Mouse (Mus musculus) cortical plate, adult 2 months (tissue): Measurements from ENCODE around the gene Slc4a10. TPM values are rescaled to one million over a fixed set of nuclear protein-coding genes. Genes with fewer than 3 reads are reported as not detected.

Experiments used
- H3K27ac ChIP-seq: fragments of 200-500 bp; 2 replicates; pipeline ENCODE4 v1.5.1; 2012; ENCODE audit warnings: low read length, control low read depth, inconsistent platforms; ENCODE audit not compliant: insufficient read depth
- H3K4me1 ChIP-seq: fragments of 200-500 bp; 2 replicates; pipeline ENCODE4 v1.6.1; 2011; ENCODE audit warnings: low read length; ENCODE audit not compliant: control insufficient read depth, insufficient read depth
- H3K4me3 ChIP-seq: fragments of 200-500 bp; 2 replicates; pipeline ENCODE4 v1.5.1; 2011; ENCODE audit warnings: mild to moderate bottlenecking, low read length, control low read depth; ENCODE audit not compliant: insufficient read depth
- CTCF ChIP-seq: fragments of 200-500 bp; IDR thresholded peaks from 2 replicates; pipeline ENCODE4 v1.5.1; 2011; ENCODE audit warnings: mild to moderate bottlenecking, control low read depth, low read length; ENCODE audit not compliant: insufficient read depth; ENCODE audit errors: extremely low read depth
- POLR2A ChIP-seq: fragments of 200-500 bp; IDR thresholded peaks from 2 replicates; pipeline ENCODE4 v1.6.1; 2011; ENCODE audit warnings: mild to moderate bottlenecking, low read length, control low read depth; ENCODE audit not compliant: insufficient read depth; ENCODE audit errors: extremely low read depth
- polyA plus RNA-seq: library from polyadenylated mRNA; depleted of rRNA; stranded (reverse); fragments of >200 nt; gene quantifications from 2 replicates; pipeline ENCODE4 v1.2.3, GENCODE M21; 2012; rRNA removed

The Slc4a10 gene
- polyA plus RNA-seq, 1 experiment = 112 TPM

GRCm38 (mm10) chr2:62360872-62361271 lies 314.6 kb downstream of the Slc4a10 start:
- H3K27ac ChIP-seq = 0 out of 2 replicates have a peak overlapping the region, but pooled peaks have one; percentile 36
- TF ChIP-seq POLR2A (no peak), CTCF (no peak)
- no peak overlapping the region for H3K4me3 ChIP-seq

GRCm38 (mm10) chr2:62361514-62361913 lies 315.3 kb downstream of the Slc4a10 start:
- TF ChIP-seq POLR2A = no peak
- no peak for TF ChIP-seq CTCF
- Histone ChIP-seq H3K4me1 (no peaks in the 10 kb centered on the region), H3K4me3 (no peak overlapping the region), H3K27ac (no peak overlapping the region)

More at GRCm38 (mm10) chr2:62360872-62361271, 314.6 kb downstream of the Slc4a10 start:
- H3K4me1 ChIP-seq = no peaks in the 10 kb centered on the region

GRCm38 (mm10) chr2:62362211-62362610 lies 315.9 kb downstream of the Slc4a10 start:
- TF ChIP-seq POLR2A (no peak), CTCF (no peak)
- Histone ChIP-seq H3K27ac (no peak overlapping the region), H3K4me1 (no peaks in the 10 kb centered on the region), H3K4me3 (no peak overlapping the region)

DNA sequence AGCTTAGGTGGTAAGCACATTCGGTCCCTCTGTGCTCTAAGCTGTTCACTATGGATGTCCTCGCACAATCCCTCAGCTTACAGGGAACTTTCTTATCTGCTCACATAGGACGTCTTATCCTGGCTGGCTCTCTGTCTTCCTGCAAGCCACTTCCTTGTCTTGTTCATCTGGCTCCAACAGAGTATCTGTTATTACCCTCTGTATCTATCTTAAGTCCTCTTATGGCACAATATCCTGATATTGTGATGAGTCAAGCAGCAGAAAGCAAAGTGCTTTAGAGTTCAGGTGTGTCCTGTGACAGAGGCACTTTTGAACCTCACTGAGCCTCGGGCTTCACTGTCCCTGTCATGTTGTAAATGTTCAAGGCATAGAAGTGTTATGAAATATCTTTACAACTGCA lies 317.3 kb downstream of the Slc4a10 start:
- Histone ChIP-seq H3K27ac (no peak overlapping the region), H3K4me1 (no peaks in the 10 kb centered on the region), H3K4me3 (no peak overlapping the region)
- TF ChIP-seq CTCF = no peak
- TF ChIP-seq POLR2A = no peak

GRCm38 (mm10) chr2:62368349-62369053 lies 322.2 kb downstream of the Slc4a10 start:
- H3K4me3 ChIP-seq = no peak overlapping the region
- H3K27ac ChIP-seq = no peak overlapping the region
- H3K4me1 ChIP-seq = no peaks in the 10 kb centered on the region
- no peak for TF ChIP-seq CTCF
- TF ChIP-seq POLR2A = no peak

GRCm38 (mm10) chr2:62370048-62370447 lies 323.8 kb downstream of the Slc4a10 start:
- Histone ChIP-seq H3K4me1 (no peaks in the 10 kb centered on the region), H3K4me3 (no peak overlapping the region), H3K27ac (no peak overlapping the region)
- no peak for TF ChIP-seq POLR2A
- no peak for TF ChIP-seq CTCF

DNA sequence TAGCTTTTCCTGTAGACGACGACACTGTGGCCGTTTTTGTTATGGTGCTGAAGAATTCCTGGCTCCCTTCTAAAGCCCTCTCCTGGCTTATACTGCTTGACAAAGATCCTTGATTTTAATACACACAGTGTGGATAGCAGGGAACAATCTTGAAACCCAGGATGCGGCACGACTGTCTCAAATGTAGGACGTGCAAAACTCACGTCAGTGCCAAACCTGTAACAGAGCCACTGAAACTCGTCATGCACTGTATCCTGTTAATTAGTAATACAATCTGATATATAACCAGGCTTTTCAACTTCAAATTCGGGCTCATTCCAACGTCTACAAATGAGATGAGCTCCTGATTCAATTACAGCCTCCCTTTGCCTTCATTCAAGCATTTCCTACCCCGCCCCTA lies 327.4 kb downstream of the Slc4a10 start:
- Histone ChIP-seq H3K4me1 (no peaks in the 10 kb centered on the region), H3K4me3 (no peak overlapping the region), H3K27ac (no peak overlapping the region)
- no peak for TF ChIP-seq CTCF

Other genes starting within 250 kb of the Slc4a10 start
- 75.5 and 76.3 TPM in 2 replicates for gene Tbr1, start 243.5 kb upstream of the Slc4a10 start, polyA plus RNA-seq